Mouse (Mus musculus): Measurements from ENCODE around the gene Erbin. TPM values are rescaled to one million over a fixed set of nuclear protein-coding genes. Genes with fewer than 3 reads are reported as not detected.

The Erbin gene
- polyA plus RNA-seq (2014; fragmentation: Illumina TruSeq; extraction: RNeasy Lipid Tissue Mini Kit (QIAGEN cat#74804); ENCODE audit: low read depth, low replicate concordance) = 292 TPM

GRCm38 (mm10) chr13:103920261-103920932 is at the start of gene Erbin:
Gene Erbin, minus strand, starts transcription at chr13:103920514.

GRCm38 (mm10) chr13:103774119-103774757 is 146.1 kb downstream of the Erbin start, which contains the start of gene Srek1:
Gene Srek1, minus strand, starts transcription at chr13:103774608.

Other genes starting within 250 kb of the Erbin start
- gene Srek1, start 145.9 kb downstream of the Erbin start, polyA plus RNA-seq (2014; fragmentation: Illumina TruSeq; extraction: RNeasy Lipid Tissue Mini Kit (QIAGEN cat#74804); ENCODE audit: low read depth, low replicate concordance) = 49.0 TPM
- 58.9 TPM for gene Nln, start 189.1 kb upstream of the Erbin start, polyA plus RNA-seq (2014; fragmentation: Illumina TruSeq; extraction: RNeasy Lipid Tissue Mini Kit (QIAGEN cat#74804); ENCODE audit: low read depth, low replicate concordance)
- gene Sgtb, start 189.2 kb upstream of the Erbin start, polyA plus RNA-seq (2014; fragmentation: Illumina TruSeq; extraction: RNeasy Lipid Tissue Mini Kit (QIAGEN cat#74804); ENCODE audit: low read depth, low replicate concordance) = 3.8 TPM

Data from kidney, adult 10 weeks (tissue).